Mouse (Mus musculus) erythroid progenitor cell, adult 5-6 weeks (primary cell): ENCODE data around the gene Epha6. TPM values are rescaled to one million over a fixed set of nuclear protein-coding genes. Genes with fewer than 3 reads are reported as not detected.

Experiments
- ATAC-seq: replicated peaks from 2 replicates; pipeline ENCODE4 v1.8.0; 2016; ENCODE audit warnings: moderate number of reproducible peaks, mild to moderate bottlenecking, moderate TSS enrichment, inconsistent platforms; ENCODE audit not compliant: poor library complexity, low FRiP score, severe bottlenecking
- total RNA-seq, 2 experiments: library from RNA; stranded (forward) in 1 of 2; stranded (reverse) in 1 of 2; fragments of 150-400 nt in 1 of 2; fragments of 186-747, 209-891 nt in 1 of 2; gene quantifications; 2 replicates each; pipeline versions ENCODE4 v1.2.3 to v1.2.4; 2015 to 2017; ENCODE audit warnings: low replicate concordance in 2 of 2

The Epha6 gene
- total RNA-seq (2015; ENCODE audit: low replicate concordance) (not detected in 2 replicates), total RNA-seq (2017; ENCODE audit: low replicate concordance) (not detected in 2 replicates)

- ATAC-seq: no peak
These were observed at the start of gene Epha6 for GRCm38 (mm10) chr16:60605061-60605831. Gene Epha6, minus strand, starts transcription at chr16:60605531.

- no peak for ATAC-seq
These were observed 46.4 kb upstream of the Epha6 start for GRCm38 (mm10) chr16:60651716-60652115.

GRCm38 (mm10) chr16:60628091-60628490, 22.8 kb upstream of the Epha6 start:
- no peak for ATAC-seq

- ATAC-seq: no peak
These were observed 677 bp upstream of the Epha6 start for GRCm38 (mm10) chr16:60605832-60606583.

GRCm38 (mm10) chr16:60604613-60605012, 718 bp downstream of the Epha6 start:
- no peak for ATAC-seq

GRCm38 (mm10) chr16:60585322-60585721, 20.0 kb downstream of the Epha6 start:
- no peak for ATAC-seq

- no peak for ATAC-seq
These were observed 20.6 kb downstream of the Epha6 start for GRCm38 (mm10) chr16:60584695-60585094.

GRCm38 (mm10) chr16:60570546-60570945, 34.8 kb downstream of the Epha6 start:
- no peak for ATAC-seq

GRCm38 (mm10) chr16:60544385-60544784, 60.9 kb downstream of the Epha6 start:
- no peak for ATAC-seq

- ATAC-seq: no peak
These were observed 67.1 kb downstream of the Epha6 start for GRCm38 (mm10) chr16:60538233-60538632.

GRCm38 (mm10) chr16:60509707-60510106, 95.6 kb downstream of the Epha6 start:
- ATAC-seq: no peak

- no peak for ATAC-seq
These were observed 105.8 kb downstream of the Epha6 start for GRCm38 (mm10) chr16:60499567-60499966.

- ATAC-seq: no peak
These were observed 129.6 kb downstream of the Epha6 start for GRCm38 (mm10) chr16:60475776-60476175.

GRCm38 (mm10) chr16:60468200-60468785, 137.0 kb downstream of the Epha6 start:
- no peak for ATAC-seq

GRCm38 (mm10) chr16:60435283-60435682, 170.0 kb downstream of the Epha6 start:
- ATAC-seq: no peak

- ATAC-seq: no peak
These were observed 171.1 kb downstream of the Epha6 start for GRCm38 (mm10) chr16:60434241-60434640.

GRCm38 (mm10) chr16:60395306-60395705, 210.0 kb downstream of the Epha6 start:
- ATAC-seq: no peak

- no peak for ATAC-seq
These were observed 212.4 kb downstream of the Epha6 start for GRCm38 (mm10) chr16:60392961-60393360.

- no peak for ATAC-seq
These were observed 230.2 kb downstream of the Epha6 start for GRCm38 (mm10) chr16:60375147-60375546.

- ATAC-seq: no peak
These were observed 321.4 kb downstream of the Epha6 start for GRCm38 (mm10) chr16:60283963-60284362.

GRCm38 (mm10) chr16:60274109-60274508, 331.2 kb downstream of the Epha6 start:
- no peak for ATAC-seq
